26 mouse cellular contexts compared by ENCODE assay signal in genomic region chr14:40852978-40853377, GRCm38 (mm10). TPM values are rescaled to one million over a fixed set of nuclear protein-coding genes. Genes with fewer than 3 reads are reported as not detected.
DNase-seq lines count a peak whose midpoint lies in the region; ATAC-seq and TF ChIP-seq lines count a peak whose summit lies in the region.
"Had no signal": no experiment of that assay in that cellular context is flagged by ENCODE, and none has a peak within 500 bp of the region (broad histone marks: within the 10 kb centered on the region; RNA-seq: fewer than 3 reads in every experiment).

No protein-coding gene starts in this region.

- no peaks in the 10 kb centered on the region for H3K36me3 ChIP-seq in lung, embryonic 14.5 days (ENCODE audit: insufficient read depth)
- H3K36me3 ChIP-seq: embryonic facial prominence, embryonic 10.5 days; embryonic facial prominence, embryonic 13.5 days; forebrain, embryonic 12.5 days; forebrain, embryonic 15.5 days; heart, embryonic 15.5 days had no signal

- DNase-seq in heart, adult 11 months = peak; percentile 54
- DNase-seq in heart, adult 18-20 months = no peak
- peak; percentile 17 for DNase-seq in lung, embryonic 14.5 days
- no peak for DNase-seq in lung, adult 2 months
- peak; percentile 9 for DNase-seq in lung, postnatal 14 days
- no peak for DNase-seq in lung, postnatal 36 days
- DNase-seq in spleen, adult 18-20 months = no peak
- DNase-seq: adrenal gland, adult 8-10 months; adrenal gland, postnatal 25 days; B cell, adult 2 months; cerebellum, adult 18-20 months; cerebellum, adult 9-10 months; cerebellum, postnatal 14 days; gastrocnemius, postnatal 25 days; heart, postnatal 10 days; heart, postnatal 36 days had no signal

- ATAC-seq in lung, embryonic 14.5 days (ENCODE audit: insufficient read depth) = no peak
- ATAC-seq: forebrain, embryonic 15.5 days; hindbrain, postnatal 0 days; inflammation-experienced regulatory T-cells, adult 6 months had no signal

- H3K4me3 ChIP-seq in lung, embryonic 14.5 days (ENCODE audit: low read depth, low read length) = no peak overlapping the region
- H3K4me3 ChIP-seq in lung, adult 2 months (replicated peaks; ENCODE audit: extremely low read depth, low read depth, low read length) = no peak overlapping the region
- H3K4me3 ChIP-seq: embryonic facial prominence, embryonic 10.5 days; embryonic facial prominence, embryonic 13.5 days; erythroblast, embryonic 14.5 days; forebrain, embryonic 12.5 days; forebrain, embryonic 15.5 days; heart, embryonic 15.5 days had no signal

- H3K9ac ChIP-seq in lung, embryonic 14.5 days = no peak overlapping the region
- H3K9ac ChIP-seq: embryonic facial prominence, embryonic 13.5 days; forebrain, embryonic 12.5 days; forebrain, embryonic 15.5 days; heart, embryonic 15.5 days; hindbrain, embryonic 14.5 days had no signal

- H3K4me2 ChIP-seq in lung, embryonic 14.5 days = no peak overlapping the region
- H3K4me2 ChIP-seq: embryonic facial prominence, embryonic 13.5 days; forebrain, embryonic 12.5 days; forebrain, embryonic 15.5 days; heart, embryonic 11.5 days; heart, embryonic 15.5 days; hindbrain, embryonic 14.5 days had no signal

- H3K4me1 ChIP-seq in lung, embryonic 14.5 days (ENCODE audit: insufficient read depth) = no peaks in the 10 kb centered on the region
- H3K4me1 ChIP-seq in lung, adult 2 months (ENCODE audit: control insufficient read depth, insufficient read depth, low read length) = no peaks in the 10 kb centered on the region; the same call in 1 of the 2 replicates
- H3K4me1 ChIP-seq: embryonic facial prominence, embryonic 13.5 days; forebrain, embryonic 12.5 days; forebrain, embryonic 15.5 days; heart, embryonic 15.5 days had no signal

- no peaks in the 10 kb centered on the region for H3K9me3 ChIP-seq in lung, embryonic 14.5 days (ENCODE audit: low read depth, low read length)
- H3K9me3 ChIP-seq: embryonic facial prominence, embryonic 10.5 days; embryonic facial prominence, embryonic 13.5 days; forebrain, embryonic 12.5 days; forebrain, embryonic 15.5 days; heart, embryonic 15.5 days had no signal

- H3K27me3 ChIP-seq in lung, embryonic 14.5 days (ENCODE audit: insufficient read depth, low read length) = no peaks in the 10 kb centered on the region
- H3K27me3 ChIP-seq: embryonic facial prominence, embryonic 13.5 days; forebrain, embryonic 12.5 days; forebrain, embryonic 15.5 days; heart, embryonic 15.5 days had no signal

- TF ChIP-seq POLR2A in lung, adult 2 months (IDR thresholded peaks at IDR 0.05; ENCODE audit: borderline replicate concordance, extremely low read depth, low read depth, low read length) = no peak

- WGBS in lung, embryonic 14.5 days = 14% methylated on average over 5 of the region's 5 CpGs
- 19% methylated on average over 5 of the region's 5 CpGs for WGBS in lung, adult 2 months

- no peak overlapping the region for H3K27ac ChIP-seq in lung, embryonic 14.5 days (ENCODE audit: low read depth)
- H3K27ac ChIP-seq: embryonic facial prominence, embryonic 10.5 days; embryonic facial prominence, embryonic 13.5 days; forebrain, embryonic 12.5 days; forebrain, embryonic 15.5 days; heart, embryonic 15.5 days; hindbrain, embryonic 14.5 days; hindbrain, postnatal 0 days had no signal

- TF ChIP-seq CTCF in lung, embryonic 14.5 days (IDR thresholded peaks at IDR 0.05; ENCODE audit: low read depth) = no peak
- TF ChIP-seq CTCF in lung, adult 2 months (IDR thresholded peaks at IDR 0.05; ENCODE audit: insufficient read depth, low read length) = no peak

RNA-seq across cellular contexts. Expression of gene Sh2d4b, which starts 40.1 kb away (rescaled TPM):
- total RNA-seq in heart, adult 18-20 months (2021) = under 1 TPM; 0.60 to 0.93 TPM
- 0.74 and 0.79 TPM in 2 replicates for polyA plus RNA-seq in lung, embryonic 14.5 days (2014; fragmentation: Nextera tagmentation; extraction: Ambion mirVana)
- polyA plus RNA-seq in lung, adult 2 months (2012; rRNA removed) = 0.41 and 0.54 TPM in 2 replicates

Comparison
In these comparisons a context has a peak if more than half of its experiments do, and no peak if none do; other contexts are left out.
1. DNase-seq: peak in heart, adult 11 months (single experiment), lung, embryonic 14.5 days (single experiment) and lung, postnatal 14 days (single experiment); none in heart, adult 18-20 months (0 of 2), lung, adult 2 months (single experiment), lung, postnatal 36 days (single experiment) and spleen, adult 18-20 months (0 of 2).